Mouse (Mus musculus) myocyte (in vitro differentiated cells): Measurements from ENCODE around the gene Olfr1216. TPM values are rescaled to one million over a fixed set of nuclear protein-coding genes. Genes with fewer than 3 reads are reported as not detected.

ENCODE experiments used
- H3K27me3 ChIP-seq: one replicate; pipeline ENCODE4 v1.6.1; 2011; ENCODE audit not compliant: control insufficient read depth, insufficient read depth, insufficient read length
- H3K36me3 ChIP-seq: one replicate; pipeline ENCODE4 v1.6.1; 2011; ENCODE audit not compliant: control insufficient read depth, insufficient read depth
- H3K4me2 ChIP-seq: one replicate; pipeline ENCODE4 v1.6.1; 2011; ENCODE audit warnings: low read depth, control low read depth
- H3K4me3 ChIP-seq: one replicate; pipeline ENCODE4 v1.5.1; 2011; ENCODE audit warnings: mild to moderate bottlenecking, control low read depth, moderate library complexity
- H3K79me2 ChIP-seq: one replicate; pipeline ENCODE4 v1.6.1; 2011; ENCODE audit not compliant: control insufficient read depth, insufficient read depth
- H3ac ChIP-seq: one replicate; pipeline ENCODE4 v1.6.1; 2011; ENCODE audit not compliant: control insufficient read depth, insufficient read length
- CEBPB ChIP-seq: IDR thresholded peaks from 2 replicates; pipeline ENCODE4 v1.6.1; 2011; ENCODE audit warnings: mild to moderate bottlenecking, moderate library complexity; ENCODE audit not compliant: poor library complexity, insufficient read depth, severe bottlenecking
- E2F4 ChIP-seq: IDR thresholded peaks from one replicate; pipeline ENCODE4 v1.6.1; 2011; ENCODE audit warnings: mild to moderate bottlenecking, control low read depth, moderate library complexity; ENCODE audit not compliant: insufficient read depth
- MAX ChIP-seq: IDR thresholded peaks from one replicate; pipeline ENCODE4 v1.6.1; 2011; ENCODE audit warnings: low read depth, mild to moderate bottlenecking, control low read depth
- MYOD1 ChIP-seq, 3 experiments: IDR thresholded peaks; one replicate each; pipeline ENCODE4 v1.6.1; 2011; ENCODE audit warnings: control low read depth in 2 of 3, low read depth in 2 of 3, mild to moderate bottlenecking in 2 of 3, moderate library complexity in 1 of 3; ENCODE audit not compliant: insufficient read length in 2 of 3, control insufficient read depth in 1 of 3
- MYOG ChIP-seq, 3 experiments: IDR thresholded peaks; one replicate each; pipeline ENCODE4 v1.6.1; 2011; ENCODE audit warnings: control low read depth in 2 of 3, low read depth in 2 of 3, mild to moderate bottlenecking in 2 of 3; ENCODE audit not compliant: insufficient read length in 2 of 3, control insufficient read depth in 1 of 3, insufficient read depth in 1 of 3
- POLR2A ChIP-seq: IDR thresholded peaks from one replicate; pipeline ENCODE4 v1.6.1; 2011; ENCODE audit warnings: low read depth, mild to moderate bottlenecking, control low read depth, moderate library complexity; ENCODE audit not compliant: insufficient read length
- POLR2AphosphoS2 ChIP-seq: IDR thresholded peaks from one replicate; pipeline ENCODE4 v1.6.1; 2011; ENCODE audit warnings: low read depth, control low read depth; ENCODE audit not compliant: insufficient read length
- REST ChIP-seq: IDR thresholded peaks from one replicate; pipeline ENCODE4 v1.6.1; 2011; ENCODE audit warnings: mild to moderate bottlenecking, control low read depth, moderate library complexity; ENCODE audit not compliant: insufficient read depth, insufficient read length
- SRF ChIP-seq: IDR thresholded peaks from one replicate; pipeline ENCODE4 v1.6.1; 2011; ENCODE audit warnings: low read depth; ENCODE audit not compliant: control insufficient read depth, insufficient read length
- TCF12 ChIP-seq: IDR thresholded peaks from one replicate; pipeline ENCODE4 v1.6.1; 2011; ENCODE audit warnings: mild to moderate bottlenecking, control low read depth; ENCODE audit not compliant: poor library complexity, insufficient read depth, severe bottlenecking
- TCF3 ChIP-seq: IDR thresholded peaks from one replicate; pipeline ENCODE4 v1.6.1; 2011; ENCODE audit warnings: low read depth, control low read depth; ENCODE audit not compliant: insufficient read length
- USF1 ChIP-seq: IDR thresholded peaks from one replicate; pipeline ENCODE4 v1.6.1; 2011; ENCODE audit warnings: low read depth, mild to moderate bottlenecking, control low read depth, moderate library complexity
- polyA plus RNA-seq: library from polyadenylated mRNA; unstranded; fragments of >200 nt; fragmentation: generic; extraction: Trizol; gene quantifications from one replicate; pipeline ENCODE4 v1.2.1, GENCODE M21; 2012; ENCODE audit warnings: missing spikeins

The Olfr1216 gene
- polyA plus RNA-seq, 1 experiment, result not detected

GRCm38 (mm10) chr2:88980181-88980580 is 38.0 kb downstream of the Olfr1216 start, which contains the start of gene Gm13762:
Gene Gm13762, minus strand, starts transcription at chr2:88980281.
- Histone ChIP-seq H3ac (no peak within 1 kb of the TSS), H3K4me3 (no peak within 1 kb of the TSS), H3K36me3 (no peaks in the 10 kb centered on the region), H3K79me2 (no peaks in the 10 kb centered on the region), H3K4me2 (no peak within 1 kb of the TSS), H3K27me3 (no peaks in the 10 kb centered on the region)
- TF ChIP-seq POLR2AphosphoS2 (no peak), MAX (no peak), TCF12 (no peak), SRF (no peak), USF1 (no peak), TCF3 (no peak), CEBPB (no peak), MYOG (IDR thresholded peaks at IDR 0.05; ENCODE audit: control insufficient read depth in 1 of 3, insufficient read depth in 1 of 3, insufficient read length in 2 of 3, low read depth in 2 of 3) (no peak), REST (no peak), E2F4 (no peak), MYOD1 (IDR thresholded peaks at IDR 0.05; ENCODE audit: control insufficient read depth in 1 of 3, insufficient read length in 2 of 3, low read depth in 2 of 3) (no peak), POLR2A (no peak)

Other genes with a start within 250 kb of the Olfr1216 start
- gene Olfr1200, start 247.9 kb downstream of the Olfr1216 start, polyA plus RNA-seq, result not detected
- not detected for gene Olfr1201, start 225.3 kb downstream of the Olfr1216 start, polyA plus RNA-seq
- gene Olfr1202, start 203.8 kb downstream of the Olfr1216 start, polyA plus RNA-seq, result not detected
- not detected for gene Olfr1205, start 188.6 kb downstream of the Olfr1216 start, polyA plus RNA-seq
- gene Olfr1204, start 169.0 kb downstream of the Olfr1216 start, polyA plus RNA-seq, result not detected
- gene Olfr1206, start 155.1 kb downstream of the Olfr1216 start, polyA plus RNA-seq, result not detected
- not detected for gene Olfr1208, start 116.0 kb downstream of the Olfr1216 start, polyA plus RNA-seq
- not detected for gene Olfr1209, start 103.2 kb downstream of the Olfr1216 start, polyA plus RNA-seq
- not detected for gene Olfr1211, start 80.2 kb downstream of the Olfr1216 start, polyA plus RNA-seq
- gene Olfr1212, start 64.4 kb downstream of the Olfr1216 start, polyA plus RNA-seq, result not detected
- gene Gm13762, start 38.1 kb downstream of the Olfr1216 start, polyA plus RNA-seq, result not detected
- gene Olfr1214, start 25.7 kb downstream of the Olfr1216 start, polyA plus RNA-seq, result not detected
- gene Olfr1215, start 11.4 kb downstream of the Olfr1216 start, polyA plus RNA-seq, result not detected
- gene Olfr1217, start 13.7 kb upstream of the Olfr1216 start, polyA plus RNA-seq, result not detected
- gene Olfr1218, start 42.8 kb upstream of the Olfr1216 start, polyA plus RNA-seq, result not detected
- not detected for gene Olfr1219, start 65.2 kb upstream of the Olfr1216 start, polyA plus RNA-seq
- gene Olfr1220, start 88.5 kb upstream of the Olfr1216 start, polyA plus RNA-seq, result not detected
- not detected for gene Olfr1221, start 98.9 kb upstream of the Olfr1216 start, polyA plus RNA-seq
- not detected for gene Olfr1222, start 114.7 kb upstream of the Olfr1216 start, polyA plus RNA-seq
- gene Olfr1223, start 133.2 kb upstream of the Olfr1216 start, polyA plus RNA-seq, result not detected
- not detected for gene Olfr1224-ps1, start 145.8 kb upstream of the Olfr1216 start, polyA plus RNA-seq
- gene Olfr1225, start 156.3 kb upstream of the Olfr1216 start, polyA plus RNA-seq, result not detected
- gene Olfr1226, start 181.7 kb upstream of the Olfr1216 start, polyA plus RNA-seq, result not detected
- gene Olfr1228, start 235.7 kb upstream of the Olfr1216 start, polyA plus RNA-seq, result not detected